Mouse (Mus musculus): Measurements from ENCODE around the gene Aoc2. TPM values are rescaled to one million over a fixed set of nuclear protein-coding genes. Genes with fewer than 3 reads are reported as not detected.
"Not testable (repeated sequence)": the region's sequence is repeated elsewhere in the genome, so short reads cannot be mapped to it uniquely, and the experiment has no call there.

Gene Aoc2
- polyA plus RNA-seq, 1 experiment from 2014 or later: 1.3 TPM

GRCm38 (mm10) chr11:101315665-101316500, 9.0 kb upstream of the Aoc2 start, which contains the start of gene Psme3:
TSS of gene Psme3 (plus strand) at chr11:101316213.
- peak within 1 kb of the TSS; percentile 82 for H3K27ac ChIP-seq (ENCODE audit: poor library complexity, severe bottlenecking)
- peak within 1 kb of the TSS; percentile 96 for H3K9ac ChIP-seq
- H3K27me3 ChIP-seq (replicated peaks): no peaks in the 10 kb centered on the region
- H3K9me3 ChIP-seq (replicated peaks): no peaks in the 10 kb centered on the region
- H3K4me3 ChIP-seq: peak within 1 kb of the TSS; percentile 92
- under 1% methylated on average over 62 of the region's 62 CpGs for WGBS
- ATAC-seq (ENCODE audit: insufficient number of reproducible peaks, low FRiP score): peak; percentile 93
- H3K36me3 ChIP-seq: peaks cover 34% of the 10 kb centered on the region
- peak within 1 kb of the TSS; percentile 90 for H3K4me2 ChIP-seq
- peaks cover 12% of the 10 kb centered on the region for H3K4me1 ChIP-seq (replicated peaks)

- peak overlapping the region; percentile 96 for H3K9ac ChIP-seq
- H3K4me1 ChIP-seq (replicated peaks): peaks cover 12% of the 10 kb centered on the region
- WGBS: under 1% methylated on average over 17 of the region's 17 CpGs
Measured at GRCm38 (mm10) chr11:101316501-101316917, 8.4 kb upstream of the Aoc2 start.

GRCm38 (mm10) chr11:101323609-101324008, 1.3 kb upstream of the Aoc2 start:
- H3K27ac ChIP-seq (ENCODE audit: poor library complexity, severe bottlenecking): no peak overlapping the region
- peak; percentile 49; the same call in 1 of the 2 replicates for ATAC-seq (ENCODE audit: insufficient number of reproducible peaks, low FRiP score)
- H3K9me3 ChIP-seq (replicated peaks): no peaks in the 10 kb centered on the region
- WGBS: 11% methylated on average over 4 of the region's 4 CpGs
- H3K36me3 ChIP-seq: peaks cover 69% of the 10 kb centered on the region
- H3K27me3 ChIP-seq (replicated peaks): no peaks in the 10 kb centered on the region
- H3K9ac ChIP-seq: no peak overlapping the region
- H3K4me3 ChIP-seq: no peak overlapping the region
- no peak overlapping the region for H3K4me2 ChIP-seq
- 0 out of 2 replicates have a peak, but pooled peaks cover under 1% of the 10 kb centered on the region for H3K4me1 ChIP-seq (replicated peaks)

More at GRCm38 (mm10) chr11:101316501-101316917, 8.4 kb upstream of the Aoc2 start:
- peaks cover 41% of the 10 kb centered on the region for H3K36me3 ChIP-seq
- peak overlapping the region; percentile 92 for H3K4me3 ChIP-seq
- no peaks in the 10 kb centered on the region for H3K9me3 ChIP-seq (replicated peaks)
- no peaks in the 10 kb centered on the region for H3K27me3 ChIP-seq (replicated peaks)
- ATAC-seq (ENCODE audit: insufficient number of reproducible peaks, low FRiP score): peak; percentile 66
- H3K4me2 ChIP-seq: peak overlapping the region; percentile 90
- H3K27ac ChIP-seq (ENCODE audit: poor library complexity, severe bottlenecking): peak overlapping the region; percentile 82

- H3K27me3 ChIP-seq (replicated peaks); H3K27ac ChIP-seq (ENCODE audit: poor library complexity, severe bottlenecking); H3K9me3 ChIP-seq (replicated peaks); H3K4me3 ChIP-seq; H3K9ac ChIP-seq; H3K4me1 ChIP-seq (replicated peaks); ATAC-seq (ENCODE audit: insufficient number of reproducible peaks, low FRiP score); H3K4me2 ChIP-seq: not testable (repeated sequence)
- WGBS: 93% methylated on average over 11 of the region's 11 CpGs
- H3K36me3 ChIP-seq: peaks cover 53% of the 10 kb centered on the region
Measured at GRCm38 (mm10) chr11:101325201-101325600, 338 bp downstream of the Aoc2 start.

GRCm38 (mm10) chr11:101326147-101326546, 1.3 kb downstream of the Aoc2 start:
- peaks cover 7% of the 10 kb centered on the region; the same call in 1 of the 2 replicates for H3K4me1 ChIP-seq (replicated peaks)
- no peaks in the 10 kb centered on the region for H3K9me3 ChIP-seq (replicated peaks)
- H3K36me3 ChIP-seq: peaks cover 44% of the 10 kb centered on the region
- ATAC-seq (ENCODE audit: insufficient number of reproducible peaks, low FRiP score): no peak
- H3K27ac ChIP-seq (ENCODE audit: poor library complexity, severe bottlenecking): no peak overlapping the region
- no peak overlapping the region for H3K9ac ChIP-seq
- H3K27me3 ChIP-seq (replicated peaks): no peaks in the 10 kb centered on the region
- 85% methylated on average over 11 of the region's 11 CpGs for WGBS
- no peak overlapping the region for H3K4me3 ChIP-seq
- H3K4me2 ChIP-seq: no peak overlapping the region

- no peaks in the 10 kb centered on the region for H3K9me3 ChIP-seq (replicated peaks)
- WGBS: 48% methylated on average over 3 of the region's 3 CpGs
- H3K9ac ChIP-seq: no peak overlapping the region
- no peak for ATAC-seq (ENCODE audit: insufficient number of reproducible peaks, low FRiP score)
- no peaks in the 10 kb centered on the region for H3K27me3 ChIP-seq (replicated peaks)
- no peak overlapping the region for H3K4me3 ChIP-seq
- H3K4me2 ChIP-seq: no peak overlapping the region
- H3K36me3 ChIP-seq: peaks cover 32% of the 10 kb centered on the region
- H3K27ac ChIP-seq (ENCODE audit: poor library complexity, severe bottlenecking): no peak overlapping the region
- peaks cover 7% of the 10 kb centered on the region; the same call in 1 of the 2 replicates for H3K4me1 ChIP-seq (replicated peaks)
Measured at GRCm38 (mm10) chr11:101327311-101327710, 2.4 kb downstream of the Aoc2 start.

GRCm38 (mm10) chr11:101328941-101329635, 4.2 kb downstream of the Aoc2 start:
- Histone ChIP-seq H3K9me3 (replicated peaks) (no peaks in the 10 kb centered on the region), H3K9ac (no peak overlapping the region), H3K27me3 (replicated peaks) (no peaks in the 10 kb centered on the region), H3K4me2 (no peak overlapping the region), H3K27ac (ENCODE audit: poor library complexity, severe bottlenecking) (no peak overlapping the region), H3K4me3 (no peak overlapping the region), H3K4me1 (replicated peaks) (peaks cover 7% of the 10 kb centered on the region; the same call in 1 of the 2 replicates), H3K36me3 (peaks cover 18% of the 10 kb centered on the region)
- 75% methylated on average over 6 of the region's 6 CpGs for WGBS
- ATAC-seq (ENCODE audit: insufficient number of reproducible peaks, low FRiP score): no peak

- peaks cover 11% of the 10 kb centered on the region; the same call in 1 of the 2 replicates for H3K4me1 ChIP-seq (replicated peaks)
- H3K27me3 ChIP-seq (replicated peaks): no peaks in the 10 kb centered on the region
- 58% methylated on average over 7 of the region's 7 CpGs for WGBS
- peaks cover 5% of the 10 kb centered on the region for H3K36me3 ChIP-seq
- H3K27ac ChIP-seq (ENCODE audit: poor library complexity, severe bottlenecking): no peak within 1 kb of the TSS
- H3K9me3 ChIP-seq (replicated peaks): no peaks in the 10 kb centered on the region
- no peak within 1 kb of the TSS for H3K9ac ChIP-seq
- no peak for ATAC-seq (ENCODE audit: insufficient number of reproducible peaks, low FRiP score)
- H3K4me3 ChIP-seq: no peak within 1 kb of the TSS
- no peak within 1 kb of the TSS for H3K4me2 ChIP-seq
Measured at GRCm38 (mm10) chr11:101330371-101330924, 5.6 kb downstream of the Aoc2 start, which contains the start of gene Aoc3. TSS of gene Aoc3 (plus strand) at chr11:101330605.

- H3K4me2 ChIP-seq; H3K4me3 ChIP-seq; ATAC-seq (ENCODE audit: insufficient number of reproducible peaks, low FRiP score); H3K27ac ChIP-seq (ENCODE audit: poor library complexity, severe bottlenecking); H3K9me3 ChIP-seq (replicated peaks); H3K36me3 ChIP-seq; H3K27me3 ChIP-seq (replicated peaks); H3K9ac ChIP-seq: not testable (repeated sequence)
- WGBS: 58% methylated on average over 6 of the region's 6 CpGs
- peaks cover 11% of the 10 kb centered on the region; the same call in 1 of the 2 replicates for H3K4me1 ChIP-seq (replicated peaks)
Measured at GRCm38 (mm10) chr11:101330961-101331360, 6.1 kb downstream of the Aoc2 start.

GRCm38 (mm10) chr11:101332537-101332936, 7.7 kb downstream of the Aoc2 start:
- H3K9me3 ChIP-seq (replicated peaks): no peaks in the 10 kb centered on the region
- no peak for ATAC-seq (ENCODE audit: insufficient number of reproducible peaks, low FRiP score)
- 69% methylated on average over 3 of the region's 3 CpGs for WGBS
- no peak overlapping the region for H3K9ac ChIP-seq
- H3K4me3 ChIP-seq: no peak overlapping the region
- H3K4me2 ChIP-seq: no peak overlapping the region
- H3K27me3 ChIP-seq (replicated peaks): no peaks in the 10 kb centered on the region
- no peak overlapping the region for H3K27ac ChIP-seq (ENCODE audit: poor library complexity, severe bottlenecking)
- H3K36me3 ChIP-seq: no peaks in the 10 kb centered on the region
- peaks cover 14% of the 10 kb centered on the region for H3K4me1 ChIP-seq (replicated peaks)

- H3K4me1 ChIP-seq (replicated peaks): peaks cover 24% of the 10 kb centered on the region
- H3K9ac ChIP-seq: no peak overlapping the region
- H3K36me3 ChIP-seq: no peaks in the 10 kb centered on the region
- H3K27ac ChIP-seq (ENCODE audit: poor library complexity, severe bottlenecking): no peak overlapping the region
- ATAC-seq (ENCODE audit: insufficient number of reproducible peaks, low FRiP score): no peak
- H3K4me2 ChIP-seq: no peak overlapping the region
- 38% methylated on average over 10 of the region's 10 CpGs for WGBS
- no peaks in the 10 kb centered on the region for H3K9me3 ChIP-seq (replicated peaks)
- no peak overlapping the region for H3K4me3 ChIP-seq
- H3K27me3 ChIP-seq (replicated peaks): no peaks in the 10 kb centered on the region
Measured at GRCm38 (mm10) chr11:101334023-101334422, 9.2 kb downstream of the Aoc2 start.
